Mouse (Mus musculus) embryonic facial prominence, embryonic 12.5 days (tissue): ENCODE results near the gene Shisa3. TPM values are rescaled to one million over a fixed set of nuclear protein-coding genes. Genes with fewer than 3 reads are reported as not detected.

Experiments
- ATAC-seq: fragments of 200-750 bp; cut with Nextera tagmentation; 2 replicates; pipeline ENCODE4 v1.8.0; 2017; ENCODE audit not compliant: insufficient number of reproducible peaks, insufficient read depth, low FRiP score, low TSS enrichment
- H3K27ac ChIP-seq: fragments of 300-500 bp; sonication (generic); 2 replicates; pipeline ENCODE4 v1.5.1; 2016; ENCODE audit warnings: mild to moderate bottlenecking
- H3K27me3 ChIP-seq: fragments of 300-500 bp; sonication (generic); 2 replicates; pipeline ENCODE4 v1.6.1; 2016; ENCODE audit warnings: mild to moderate bottlenecking, moderate library complexity
- H3K36me3 ChIP-seq: fragments of 300-500 bp; sonication (generic); 2 replicates; pipeline ENCODE4 v1.6.1; 2016; ENCODE audit warnings: mild to moderate bottlenecking
- H3K4me1 ChIP-seq: fragments of 300-500 bp; sonication (generic); 2 replicates; pipeline ENCODE4 v1.6.1; 2016
- H3K4me2 ChIP-seq: fragments of 300-500 bp; sonication (generic); replicated peaks from 2 replicates; pipeline ENCODE4 v1.6.1; 2016; ENCODE audit warnings: mild to moderate bottlenecking, moderate library complexity
- H3K4me3 ChIP-seq: fragments of 300-500 bp; sonication (generic); 2 replicates; pipeline ENCODE4 v1.5.1; 2016; ENCODE audit warnings: mild to moderate bottlenecking
- H3K9ac ChIP-seq: fragments of 300-500 bp; sonication (generic); 2 replicates; pipeline ENCODE4 v1.6.1; 2016; ENCODE audit warnings: mild to moderate bottlenecking, moderate library complexity
- H3K9me3 ChIP-seq: fragments of 300-500 bp; sonication (generic); 2 replicates; pipeline ENCODE4 v1.6.1; 2016; ENCODE audit warnings: mild to moderate bottlenecking, moderate library complexity
- WGBS: fragments of 180-500 bp; shearing (Covaris S2); methylation state at CpG from one replicate; pipeline ENCODE4 v1.1.7; 2016; 5-methylcytosine and 5-hydroxymethylcytosine counted together
- polyA plus RNA-seq: library from polyadenylated mRNA; unstranded; fragments of >200 nt; fragmentation: Nextera tagmentation; extraction: Ambion mirVana; gene quantifications from 2 replicates; pipeline ENCODE4 v1.2.1, GENCODE M21; 2016

Shisa3 gene
- 11.0 and 16.0 TPM in 2 replicates for polyA plus RNA-seq

DNA sequence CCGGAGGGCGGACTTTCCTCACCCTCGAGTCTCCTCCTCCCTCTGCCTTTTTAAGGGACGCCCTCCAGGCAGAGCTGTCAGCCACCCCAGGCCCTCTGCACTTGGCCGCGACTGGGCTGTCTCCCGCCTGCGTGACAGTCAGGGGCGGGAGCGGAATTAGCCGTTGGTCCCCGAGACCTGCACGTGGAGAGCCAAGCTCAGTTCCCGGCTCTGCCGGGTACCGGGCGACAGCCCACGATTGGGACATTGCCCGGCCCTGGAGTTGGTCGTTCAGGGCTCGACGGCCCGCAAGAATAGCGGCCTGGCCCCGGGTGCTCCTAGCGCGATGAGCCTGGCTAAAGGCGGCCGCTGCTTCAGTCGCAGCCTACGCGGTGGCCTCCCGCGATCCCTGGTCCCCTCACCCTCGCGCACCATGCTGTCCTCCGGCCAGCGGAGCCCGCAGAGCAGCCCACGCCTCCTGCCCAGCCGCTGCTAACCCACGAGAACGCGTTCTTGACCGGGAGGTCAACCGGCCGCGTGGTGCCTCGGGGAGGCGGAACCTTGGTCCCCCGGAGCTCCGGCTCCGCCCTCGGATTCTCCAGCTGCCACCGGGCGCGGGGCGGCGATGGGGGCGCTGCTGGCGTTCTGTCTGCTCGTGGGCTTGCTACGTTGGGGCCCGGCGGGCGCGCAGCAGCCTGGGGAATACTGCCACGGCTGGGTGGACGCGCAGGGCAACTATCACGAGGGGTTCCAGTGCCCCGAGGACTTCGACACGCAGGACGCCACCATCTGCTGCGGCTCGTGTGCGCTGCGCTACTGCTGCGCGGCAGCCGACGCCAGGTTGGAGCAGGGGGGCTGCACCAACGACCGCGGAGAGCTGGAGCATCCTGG, at the start of gene Shisa3:
Shisa3 (plus strand) TSS at position 79 of the 870 bp plus-strand sequence.
- Histone ChIP-seq H3K36me3 (no peaks in the 10 kb centered on the region), H3K27ac (peak within 1 kb of the TSS; percentile 47; the same call in 1 of the 2 replicates), H3K4me2 (peak within 1 kb of the TSS; percentile 90), H3K9ac (peak within 1 kb of the TSS; percentile 54), H3K4me3 (peak within 1 kb of the TSS; percentile 51), H3K4me1 (peaks cover 18% of the 10 kb centered on the region; the same call in 1 of the 2 replicates), H3K9me3 (no peaks in the 10 kb centered on the region), H3K27me3 (peaks cover 58% of the 10 kb centered on the region)
- peak; percentile 50 for ATAC-seq
- WGBS = under 1% methylated on average over 86 of the region's 86 CpGs

- Histone ChIP-seq H3K4me3 (no peak overlapping the region), H3K9ac (no peak overlapping the region), H3K36me3 (no peaks in the 10 kb centered on the region), H3K9me3 (no peaks in the 10 kb centered on the region), H3K4me2 (no peak overlapping the region), H3K27ac (no peak overlapping the region), H3K27me3 (no peaks in the 10 kb centered on the region), H3K4me1 (no peaks in the 10 kb centered on the region)
- 66% methylated on average over 4 of the region's 4 CpGs for WGBS
- ATAC-seq = no peak
Observed at GRCm38 (mm10) chr5:67558644-67559043, 49.0 kb upstream of the Shisa3 start.

DNA sequence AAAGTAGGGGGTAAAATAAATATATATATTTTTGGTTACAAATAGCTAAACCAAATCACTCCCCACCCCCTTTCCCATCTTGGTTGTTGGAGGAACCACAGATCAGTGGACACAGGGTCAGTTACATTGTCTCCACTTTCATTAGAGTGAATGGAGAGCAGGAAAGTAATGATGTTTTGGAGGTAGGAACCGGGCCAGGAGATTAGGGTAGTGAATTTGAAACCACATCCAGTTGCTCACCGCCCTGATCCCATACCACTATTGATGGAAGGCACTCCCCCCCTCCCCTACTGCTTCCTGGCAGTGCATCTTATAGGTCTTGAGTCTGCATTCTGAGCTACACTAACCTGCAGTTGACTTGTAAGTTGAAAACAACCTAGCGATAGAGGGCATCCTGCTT, 48.6 kb upstream of the Shisa3 start:
- Histone ChIP-seq H3K9ac (no peak overlapping the region), H3K4me1 (no peaks in the 10 kb centered on the region), H3K27me3 (no peaks in the 10 kb centered on the region), H3K4me3 (no peak overlapping the region), H3K9me3 (no peaks in the 10 kb centered on the region), H3K36me3 (no peaks in the 10 kb centered on the region), H3K27ac (no peak overlapping the region), H3K4me2 (no peak overlapping the region)
- no peak for ATAC-seq
- WGBS = 76% methylated on average over 3 of the region's 3 CpGs

GRCm38 (mm10) chr5:67572552-67573155, 35.0 kb upstream of the Shisa3 start:
- ATAC-seq = no peak
- Histone ChIP-seq H3K27me3 (no peaks in the 10 kb centered on the region), H3K9me3 (no peaks in the 10 kb centered on the region), H3K4me3 (no peak overlapping the region), H3K4me1 (no peaks in the 10 kb centered on the region), H3K27ac (no peak overlapping the region), H3K36me3 (no peaks in the 10 kb centered on the region), H3K4me2 (no peak overlapping the region), H3K9ac (no peak overlapping the region)
- 74% methylated on average over 6 of the region's 6 CpGs for WGBS

- WGBS = 91% methylated on average over 9 of the region's 9 CpGs
- H3K27ac ChIP-seq = no peak overlapping the region
- no peaks in the 10 kb centered on the region for H3K27me3 ChIP-seq
- no peaks in the 10 kb centered on the region for H3K36me3 ChIP-seq
- ATAC-seq = no peak
- H3K9me3 ChIP-seq = no peaks in the 10 kb centered on the region
- H3K4me2 ChIP-seq = no peak overlapping the region
- H3K4me3 ChIP-seq = no peak overlapping the region
- H3K4me1 ChIP-seq = no peaks in the 10 kb centered on the region
- no peak overlapping the region for H3K9ac ChIP-seq
Observed at GRCm38 (mm10) chr5:67574039-67574438, 33.6 kb upstream of the Shisa3 start.

GRCm38 (mm10) chr5:67575705-67576104, 32.0 kb upstream of the Shisa3 start:
- Histone ChIP-seq H3K9ac (no peak overlapping the region), H3K27me3 (no peaks in the 10 kb centered on the region), H3K27ac (no peak overlapping the region), H3K9me3 (no peaks in the 10 kb centered on the region), H3K4me2 (no peak overlapping the region), H3K4me3 (no peak overlapping the region), H3K4me1 (no peaks in the 10 kb centered on the region), H3K36me3 (no peaks in the 10 kb centered on the region)
- 90% methylated on average over 2 of the region's 2 CpGs for WGBS
- no peak for ATAC-seq

DNA sequence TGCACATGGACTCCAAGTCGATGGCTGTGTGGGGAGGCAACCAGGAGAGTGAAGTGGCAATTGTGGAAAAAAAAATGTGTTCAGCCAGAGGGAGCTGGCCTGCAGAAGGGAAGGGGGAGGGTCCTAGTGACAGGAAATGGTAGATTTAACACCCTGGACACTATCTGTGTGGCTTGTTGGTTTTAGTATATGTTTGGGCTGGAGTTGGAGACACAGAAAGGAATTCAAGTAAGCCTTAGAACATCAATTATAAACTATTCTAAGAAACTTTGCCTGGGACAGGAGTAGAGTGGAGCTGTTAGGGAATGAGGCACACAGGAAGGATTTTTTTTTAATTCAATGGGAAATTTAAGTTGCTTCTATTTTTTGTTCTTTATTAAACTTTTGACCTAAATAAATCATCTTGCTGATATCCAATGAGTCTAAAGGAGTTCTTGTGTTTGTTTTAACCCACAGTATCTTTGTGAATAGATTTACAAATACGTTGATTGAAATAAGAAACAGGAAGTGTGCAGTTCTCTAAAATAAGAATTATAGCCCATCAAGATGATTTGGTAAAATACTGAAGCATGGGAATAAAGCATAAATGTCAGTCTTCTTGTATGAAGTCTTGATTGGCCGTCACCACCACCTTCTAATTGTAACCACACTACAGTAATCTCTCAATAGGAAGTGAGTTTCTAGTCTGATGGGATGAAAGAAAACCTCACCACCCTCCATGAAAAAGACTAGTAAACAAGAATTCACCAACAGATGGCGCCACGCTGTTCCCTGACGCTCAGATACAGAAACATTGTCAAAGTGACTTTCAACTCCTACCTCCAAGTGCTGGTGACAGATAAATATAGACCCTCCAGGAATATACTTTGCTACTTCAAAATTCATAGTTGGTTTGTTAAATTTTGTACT, 27.7 kb upstream of the Shisa3 start:
- H3K9ac ChIP-seq = no peak overlapping the region
- no peaks in the 10 kb centered on the region for H3K9me3 ChIP-seq
- WGBS = 50% methylated on average over 6 of the region's 6 CpGs
- no peak overlapping the region for H3K27ac ChIP-seq
- no peak overlapping the region for H3K4me2 ChIP-seq
- H3K36me3 ChIP-seq = no peaks in the 10 kb centered on the region
- ATAC-seq = no peak
- no peak overlapping the region for H3K4me3 ChIP-seq
- no peaks in the 10 kb centered on the region for H3K4me1 ChIP-seq
- no peaks in the 10 kb centered on the region for H3K27me3 ChIP-seq

- no peaks in the 10 kb centered on the region for H3K27me3 ChIP-seq
- H3K9ac ChIP-seq = no peak overlapping the region
- H3K4me2 ChIP-seq = no peak overlapping the region
- no peaks in the 10 kb centered on the region for H3K36me3 ChIP-seq
- H3K27ac ChIP-seq = no peak overlapping the region
- H3K4me3 ChIP-seq = no peak overlapping the region
- no peaks in the 10 kb centered on the region for H3K9me3 ChIP-seq
- 68% methylated on average over 1 of the region's 1 CpGs for WGBS
- no peaks in the 10 kb centered on the region for H3K4me1 ChIP-seq
- ATAC-seq = no peak
Observed at GRCm38 (mm10) chr5:67595070-67595469, 12.6 kb upstream of the Shisa3 start.

DNA sequence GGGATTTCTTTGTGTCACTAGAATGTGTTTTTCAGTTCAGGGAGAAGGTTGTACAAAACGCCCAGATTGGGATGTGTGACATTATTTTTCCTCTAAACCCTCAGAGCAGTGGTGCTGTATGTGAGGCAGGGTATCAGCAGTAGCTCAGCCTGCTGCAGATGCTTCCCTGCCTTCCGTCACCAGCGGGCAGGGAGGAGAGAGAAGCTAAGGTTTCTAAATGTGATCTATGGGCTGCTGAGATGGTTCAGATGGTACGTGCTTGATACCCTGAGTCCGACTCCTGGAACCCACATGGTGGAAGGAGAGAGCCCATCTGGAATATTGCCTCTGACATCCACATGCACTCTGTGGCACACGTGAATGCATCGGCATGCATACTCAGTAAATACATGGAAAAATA, 12.1 kb upstream of the Shisa3 start:
- Histone ChIP-seq H3K4me3 (no peak overlapping the region), H3K9ac (no peak overlapping the region), H3K4me2 (no peak overlapping the region), H3K27me3 (no peaks in the 10 kb centered on the region), H3K27ac (no peak overlapping the region), H3K36me3 (no peaks in the 10 kb centered on the region), H3K4me1 (no peaks in the 10 kb centered on the region), H3K9me3 (no peaks in the 10 kb centered on the region)
- no peak for ATAC-seq
- WGBS = 70% methylated on average over 7 of the region's 7 CpGs

DNA sequence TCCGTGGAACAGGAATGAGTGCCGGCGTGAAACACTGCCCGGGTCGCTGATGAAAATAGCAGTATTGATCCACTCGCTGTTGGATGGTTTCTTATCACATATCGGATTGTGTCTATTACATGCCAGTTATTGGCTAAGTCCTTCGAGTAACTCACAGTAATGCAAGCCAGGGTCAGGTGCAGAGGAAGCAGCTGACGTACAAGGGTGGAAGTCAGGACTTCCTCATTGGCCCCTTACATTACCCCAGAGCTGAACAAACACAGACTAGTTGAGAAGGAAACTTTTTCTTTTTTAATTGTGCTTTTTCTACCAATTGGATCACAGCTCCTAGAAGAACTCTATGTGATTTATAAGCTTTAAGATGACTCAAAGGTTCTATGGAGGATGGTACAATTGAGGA, 7.7 kb upstream of the Shisa3 start:
- Histone ChIP-seq H3K36me3 (no peaks in the 10 kb centered on the region), H3K4me3 (no peak overlapping the region), H3K9me3 (no peaks in the 10 kb centered on the region), H3K9ac (no peak overlapping the region), H3K4me1 (no peaks in the 10 kb centered on the region), H3K27ac (no peak overlapping the region), H3K4me2 (no peak overlapping the region), H3K27me3 (peaks cover 3% of the 10 kb centered on the region)
- 90% methylated on average over 9 of the region's 9 CpGs for WGBS
- ATAC-seq = no peak

DNA sequence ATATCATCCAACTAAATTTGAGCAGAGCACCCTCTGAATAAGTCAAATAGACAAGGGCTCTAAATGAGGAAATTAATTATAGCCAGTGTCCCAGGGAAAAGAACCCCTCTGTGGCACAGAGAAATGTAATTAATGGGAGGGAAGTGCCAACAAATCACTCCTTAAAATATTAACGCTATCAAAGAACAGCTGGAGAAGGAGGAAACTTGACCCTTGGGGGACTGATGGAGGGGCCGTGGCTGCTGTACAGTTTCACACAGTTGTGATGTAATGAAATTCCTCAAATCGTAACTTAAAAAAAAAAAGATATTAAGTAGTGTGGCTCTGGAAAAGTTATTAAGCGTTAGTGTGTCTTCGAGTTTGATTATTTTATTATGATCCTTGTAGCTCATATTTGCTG, 1.7 kb upstream of the Shisa3 start:
- H3K4me1 ChIP-seq = peaks cover 18% of the 10 kb centered on the region; the same call in 1 of the 2 replicates
- H3K27ac ChIP-seq = no peak overlapping the region
- H3K9ac ChIP-seq = no peak overlapping the region
- peaks cover 49% of the 10 kb centered on the region for H3K27me3 ChIP-seq
- H3K4me2 ChIP-seq = no peak overlapping the region
- H3K36me3 ChIP-seq = no peaks in the 10 kb centered on the region
- WGBS = 34% methylated on average over 5 of the region's 5 CpGs
- H3K9me3 ChIP-seq = no peaks in the 10 kb centered on the region
- no peak overlapping the region for H3K4me3 ChIP-seq
- ATAC-seq = no peak
